Mouse (Mus musculus) left cerebral cortex, postnatal 36 days (tissue): ENCODE results near the gene Wdr74. TPM values are rescaled to one million over a fixed set of nuclear protein-coding genes. Genes with fewer than 3 reads are reported as not detected.

Experiments
- DNase-seq, 2 experiments: peaks; one replicate each; pipeline ENCODE4 v3.0.0; 2021 to 2022; ENCODE audit warnings: low spot score in 2 of 2, mixed read lengths in 1 of 2
- intact Hi-C: fragments of 180-260 bp; cut with DNase I; formaldehyde crosslinking; loops from one replicate; pipeline ENCODE4 v1.15.1; 2025
- total RNA-seq, 2 experiments: library from RNA; stranded (reverse); gene quantifications; 2 replicates each; pipeline ENCODE4 v1.2.3; 2021

Wdr74 gene
- total RNA-seq, 2 experiments from 2014 or later, result 50.8 to 55.2 TPM

DNA sequence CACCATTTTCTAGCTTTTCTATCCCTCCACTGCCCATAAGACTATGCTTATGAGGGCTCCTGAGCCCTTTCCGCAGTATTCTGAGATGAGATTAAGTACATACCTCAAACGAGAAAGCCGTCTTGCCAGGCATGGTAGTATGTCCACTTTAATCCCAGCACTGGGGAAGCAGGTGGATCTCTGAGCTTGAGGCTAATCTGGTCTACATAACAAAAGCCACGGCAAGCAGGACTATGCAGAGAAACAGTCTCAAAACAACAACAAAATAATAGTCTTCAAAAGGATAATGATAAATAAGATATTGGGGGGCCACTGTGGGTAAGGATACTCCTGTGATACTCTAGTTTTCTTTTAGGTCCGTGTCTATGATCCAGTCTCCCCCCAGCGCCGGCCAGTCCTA, 3.3 kb downstream of the Wdr74 start:
- intact Hi-C loops, result no loop called here
- DNase-seq, result no peak

- DNase-seq, result no peak
- intact Hi-C loops, result no loop called here
Measured at GRCm38 (mm10) chr19:8739646-8740045, 4.0 kb downstream of the Wdr74 start.

DNA sequence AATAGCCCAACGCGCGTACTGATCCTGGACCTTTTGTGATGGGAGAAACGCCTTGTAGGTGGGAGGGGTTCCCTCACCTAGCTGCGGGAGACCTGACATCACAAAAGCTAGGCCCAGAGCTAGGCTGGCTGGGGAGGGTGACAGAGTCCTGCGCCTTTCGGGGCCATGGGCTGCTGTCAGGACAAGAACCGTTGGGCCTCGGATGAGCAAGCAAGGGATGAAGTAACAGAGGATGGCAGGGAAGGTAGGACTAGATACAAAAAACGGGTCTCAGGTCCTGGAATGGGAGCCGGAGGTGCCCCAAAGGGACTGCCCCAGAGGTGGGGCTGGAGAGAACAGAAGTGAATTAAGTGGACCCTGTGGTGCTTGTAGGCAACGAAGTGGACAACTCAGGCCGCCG, 5.0 kb downstream of the Wdr74 start, which contains the start of gene 1700092M07Rik:
Gene 1700092M07Rik, plus strand, starts transcription at position 116 of the 400 bp plus-strand sequence.
- intact Hi-C loops, result no loop called here
- no peak for DNase-seq

DNA sequence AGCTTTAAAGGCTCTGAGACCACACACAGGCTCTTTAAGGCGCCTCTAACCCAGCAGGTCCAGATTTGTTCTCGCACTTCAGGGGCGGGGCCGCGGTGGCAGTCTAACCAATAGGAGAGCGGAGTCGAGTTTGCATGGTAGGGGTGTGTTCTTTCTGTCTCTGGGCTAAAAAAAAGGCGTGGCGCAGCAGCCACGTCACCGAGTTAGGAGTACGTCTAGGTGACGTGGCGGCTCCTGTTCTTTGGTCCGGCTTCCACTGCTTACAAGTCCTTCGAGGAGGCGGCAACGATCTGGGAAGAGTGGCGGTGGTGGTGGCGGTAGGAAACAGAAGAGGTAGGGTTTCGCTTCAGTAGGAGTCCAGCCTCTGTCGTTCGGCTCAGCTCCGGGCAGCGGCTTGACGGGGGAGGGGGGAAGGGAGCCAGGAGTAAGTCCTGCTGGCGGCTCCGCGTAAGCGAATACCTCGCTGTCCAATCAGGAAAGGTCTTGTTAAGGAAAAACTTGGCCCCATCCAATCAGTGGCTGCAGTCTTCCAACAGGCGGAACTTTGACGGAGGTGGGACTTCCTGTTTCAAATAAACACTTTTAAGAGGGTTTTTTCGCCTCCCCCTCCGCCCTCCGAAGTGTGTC, 5.7 kb downstream of the Wdr74 start, which contains the start of gene Stx5a:
Gene Stx5a, plus strand, starts transcription at position 171 of the 627 bp plus-strand sequence.
- intact Hi-C loops, result no loop called here
- DNase-seq, result peak; percentile 95 to 96

GRCm38 (mm10) chr19:8742176-8742575, 6.5 kb downstream of the Wdr74 start:
- no peak for DNase-seq
- intact Hi-C loops, result no loop called here

GRCm38 (mm10) chr19:8745382-8745781, 9.8 kb downstream of the Wdr74 start:
- intact Hi-C loops, result no loop called here

DNA sequence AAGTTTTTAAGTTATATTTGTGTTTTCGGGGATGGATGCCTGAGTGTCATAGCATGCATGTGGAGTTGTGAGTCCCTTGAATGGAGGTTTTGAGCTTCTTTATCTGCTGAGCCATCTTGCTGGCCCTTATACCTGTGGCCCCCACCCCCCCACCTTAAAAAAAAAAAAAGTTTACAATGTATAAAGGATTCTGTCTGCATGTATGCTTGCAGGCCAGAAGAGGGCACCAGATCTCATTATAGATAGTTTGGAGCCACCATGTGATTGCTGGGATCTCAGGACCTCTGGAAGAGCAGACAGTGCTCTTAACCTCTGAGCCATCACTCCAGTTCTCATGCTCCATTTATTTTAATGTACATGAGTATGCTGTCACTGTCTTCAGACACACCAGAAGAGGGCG, 11.7 kb downstream of the Wdr74 start:
- no peak for DNase-seq
- intact Hi-C loops, result no loop called here

More at GRCm38 (mm10) chr19:8745382-8745781, 9.8 kb downstream of the Wdr74 start:
- DNase-seq, result no peak

DNA sequence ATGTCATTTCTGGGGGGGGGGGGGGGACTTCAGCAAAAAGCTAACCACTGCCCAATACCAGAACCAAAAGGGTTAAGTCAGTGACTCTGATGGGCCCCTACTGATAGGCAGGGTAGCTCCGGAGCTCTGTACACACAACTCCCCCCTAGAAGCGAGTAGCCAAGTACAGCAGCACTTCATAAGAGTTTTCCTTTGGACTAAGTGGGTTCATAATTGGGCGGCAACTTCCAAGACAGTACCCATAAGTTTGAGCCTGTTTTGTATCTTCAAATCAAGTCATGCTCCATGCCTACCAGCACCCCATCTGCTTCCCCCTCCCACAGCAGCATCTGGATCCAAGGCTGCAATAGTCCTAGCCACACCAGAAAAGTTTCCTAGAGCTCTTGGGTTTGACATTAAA, 20.0 kb downstream of the Wdr74 start:
- intact Hi-C loops, result no loop called here

GRCm38 (mm10) chr19:8756635-8757387, 21.2 kb downstream of the Wdr74 start, which contains the start of gene Nxf1:
Gene Nxf1 (plus strand): TSS chr19:8757073.
- peak; percentile 90 to 93 for DNase-seq
- intact Hi-C loops, result no loop called here

More for the DNA sequence above, 20.0 kb downstream of the Wdr74 start:
- DNase-seq, result no peak

DNA sequence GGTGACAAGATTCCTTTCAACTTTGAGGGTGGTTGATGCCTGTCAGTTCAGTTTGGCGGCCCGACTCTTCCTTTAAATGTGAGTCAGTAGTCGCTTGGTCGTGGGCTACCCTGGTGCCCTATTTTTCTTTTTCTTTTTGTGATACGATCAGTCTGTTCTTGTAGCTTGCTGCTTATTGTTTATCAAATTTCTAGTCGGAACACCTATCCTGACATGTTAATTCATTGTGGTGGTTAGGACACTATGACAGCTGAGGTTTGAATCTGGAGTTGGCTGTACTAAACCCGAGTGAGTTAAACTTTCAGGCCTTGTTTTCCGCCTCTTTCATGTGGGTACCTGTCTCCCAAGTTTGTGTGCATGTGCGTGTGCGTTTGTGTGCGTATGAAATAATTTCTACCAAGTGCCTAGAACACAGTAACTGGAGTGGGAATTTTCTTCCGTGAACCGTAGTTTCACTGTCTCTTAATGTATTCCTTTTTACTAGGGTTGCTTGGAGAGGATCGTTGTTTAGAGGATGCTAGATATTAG, 21.9 kb downstream of the Wdr74 start:
- intact Hi-C loops, result no loop called here
- DNase-seq, result no peak

DNA sequence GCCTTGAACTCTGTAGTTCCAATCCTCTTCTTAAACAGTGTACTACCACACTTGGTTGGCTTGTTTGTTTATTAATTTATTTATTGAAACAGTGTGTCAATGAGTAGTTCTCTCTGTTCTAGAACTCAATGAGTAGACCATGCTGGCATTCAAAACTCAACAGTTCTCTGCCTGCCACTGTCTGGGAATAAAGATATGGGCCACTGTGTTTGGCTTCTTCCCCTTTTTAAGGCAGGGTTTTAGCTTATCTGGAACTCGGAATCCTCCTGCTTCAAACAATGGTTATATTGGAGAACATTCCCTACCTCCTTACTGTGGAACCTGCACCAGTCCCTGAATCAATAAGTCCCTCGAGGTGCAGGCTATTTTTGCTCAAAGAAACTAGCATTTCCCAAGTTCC, 23.3 kb downstream of the Wdr74 start:
- DNase-seq, result no peak
- intact Hi-C loops, result no loop called here

- intact Hi-C loops, result no loop called here
- no peak for DNase-seq
Measured at GRCm38 (mm10) chr19:8760757-8761156, 25.1 kb downstream of the Wdr74 start.

GRCm38 (mm10) chr19:8763276-8763675, 27.6 kb downstream of the Wdr74 start:
- no peak for DNase-seq
- intact Hi-C loops, result no loop called here

DNA sequence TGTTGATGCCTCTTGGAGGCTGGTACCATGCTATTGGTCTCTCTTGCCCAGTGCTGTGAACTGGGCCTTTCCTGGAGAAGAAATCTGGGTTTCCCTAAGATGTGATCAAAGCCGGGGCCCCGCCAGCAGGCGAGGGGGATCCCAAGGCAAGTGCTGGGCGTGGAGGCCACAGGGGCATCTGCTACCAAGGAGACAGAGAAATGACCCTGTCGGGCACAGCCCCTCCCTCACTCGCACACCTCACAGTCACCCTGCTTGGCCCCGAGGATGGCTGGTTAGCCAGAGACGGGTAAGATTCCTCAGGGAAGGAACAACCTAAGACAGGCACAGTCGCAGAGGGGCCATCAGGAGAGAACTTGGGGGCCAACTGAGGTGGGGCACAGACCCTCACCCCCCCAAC, 29.9 kb downstream of the Wdr74 start:
- DNase-seq, result no peak
- intact Hi-C loops, result no loop called here

GRCm38 (mm10) chr19:8770567-8771270, 35.1 kb downstream of the Wdr74 start, which contains the start of gene Tmem223:
Gene Tmem223 (plus strand): TSS chr19:8770996.
- peak; percentile 82 to 85 for DNase-seq
- intact Hi-C loops, result loop anchor here (5.0 kb wide), 1 partner anchor 52 kb away; the partner anchor contains the start of gene Hnrnpul2

GRCm38 (mm10) chr19:8772996-8773395, 37.4 kb downstream of the Wdr74 start:
- intact Hi-C loops, result loop anchor here (5.0 kb wide), 1 partner anchor 49 kb away; the partner anchor contains the start of gene Hnrnpul2

DNA sequence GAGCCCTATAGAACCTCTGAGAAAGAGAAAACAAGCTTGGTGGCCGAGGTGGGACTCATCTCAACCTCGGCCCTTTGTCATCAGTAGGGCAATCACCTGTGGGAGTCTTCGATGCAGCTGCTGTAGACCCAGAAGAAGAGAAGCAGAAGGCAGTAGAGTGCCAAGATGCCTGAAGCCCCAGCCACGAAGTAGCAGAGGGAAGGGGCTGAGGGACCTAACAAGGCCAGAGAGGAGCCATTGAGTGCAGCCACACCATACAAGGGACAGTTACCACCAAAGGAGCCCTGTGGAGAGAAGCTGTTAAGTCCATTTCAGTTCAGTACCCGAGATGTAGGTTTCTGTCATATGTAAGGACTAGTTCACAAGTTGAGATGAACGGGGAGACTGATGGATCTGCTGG, 37.8 kb downstream of the Wdr74 start:
- no peak for DNase-seq
- intact Hi-C loops, result loop anchor here (5.0 kb wide), 1 partner anchor 49 kb away; the partner anchor contains the start of gene Hnrnpul2

More at GRCm38 (mm10) chr19:8772996-8773395, 37.4 kb downstream of the Wdr74 start:
- no peak for DNase-seq

- DNase-seq, result peak; percentile 97
- intact Hi-C loops, result loop anchor here (5.0 kb wide), 1 partner anchor 48 kb away; the partner anchor contains the start of gene Hnrnpul2
Measured at GRCm38 (mm10) chr19:8774086-8774835, 38.6 kb downstream of the Wdr74 start, which contains the start of gene Tmem179b. Gene Tmem179b (minus strand): TSS chr19:8774467.

DNA sequence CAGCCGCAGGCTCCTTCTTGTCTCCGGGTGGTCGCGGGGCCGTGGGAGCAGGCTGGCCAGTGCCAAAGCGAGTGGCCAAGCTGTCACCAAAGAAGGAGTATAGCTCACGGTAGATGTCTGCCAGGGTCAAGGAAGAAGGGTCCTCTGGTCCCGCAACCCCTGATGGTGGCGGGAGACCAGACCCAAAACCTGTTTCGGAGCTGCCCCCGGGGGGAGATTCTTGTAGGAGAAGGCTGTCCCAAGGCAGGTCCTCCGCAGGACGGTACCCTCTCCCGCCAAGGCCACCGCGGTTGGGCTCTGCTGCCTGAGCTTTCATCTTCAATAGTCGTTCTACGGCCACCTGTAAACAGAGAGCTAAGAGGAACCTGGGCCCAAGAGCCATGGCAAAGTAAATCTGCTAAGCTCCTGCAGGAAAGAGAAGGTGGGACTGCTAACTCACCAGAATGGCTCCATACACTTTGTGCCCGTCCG, 39.4 kb downstream of the Wdr74 start:
- intact Hi-C loops, result loop anchor here (5.0 kb wide), 1 partner anchor 47 kb away; the partner anchor contains the start of gene Hnrnpul2
- peak in 1 of 2 experiments; percentile 24 for DNase-seq
